In the genomic region with DNA sequence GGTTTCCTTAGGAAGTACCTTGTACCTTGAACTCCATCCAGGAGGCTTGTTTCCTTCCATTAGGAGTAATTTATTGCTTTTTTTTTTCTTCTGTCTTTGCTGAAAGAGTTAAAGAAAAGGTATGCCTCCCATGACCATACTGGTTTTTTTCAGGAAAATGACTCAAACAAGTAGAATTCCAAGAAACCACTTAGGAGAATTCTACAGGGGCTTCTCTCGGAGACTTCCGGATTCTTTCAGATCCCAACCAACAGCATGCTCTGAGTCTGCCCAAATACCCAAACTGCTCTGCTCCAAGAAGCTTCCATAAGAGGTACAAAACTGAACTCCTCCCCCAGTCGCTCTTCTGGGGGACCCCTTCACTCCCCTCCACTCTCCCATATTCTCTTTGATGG, we compare ENCODE assay signal across 9 mouse cellular contexts. TPM values are rescaled to one million over a fixed set of nuclear protein-coding genes. Genes with fewer than 3 reads are reported as not detected.
DNase-seq lines count a peak whose midpoint lies in the region; ATAC-seq lines count a peak whose summit lies in the region.
"Had no signal": no experiment of that assay in that cellular context is flagged by ENCODE, and none has a peak within 500 bp of the region (broad histone marks: within the 10 kb centered on the region; RNA-seq: fewer than 3 reads in every experiment).

No protein-coding gene starts in this region.

- H3K4me1 ChIP-seq in heart, embryonic 14.5 days (ENCODE audit: control insufficient read depth in 2 of 2, insufficient read depth in 2 of 2, low read length in 2 of 2): peaks cover 7 to 39% of the 10 kb centered on the region in 2 experiments
- H3K4me1 ChIP-seq in hindbrain, embryonic 12.5 days: peaks cover 19% of the 10 kb centered on the region
- peaks cover 25% of the 10 kb centered on the region for H3K4me1 ChIP-seq in midbrain, embryonic 13.5 days (replicated peaks)

- H3K4me2 ChIP-seq in heart, embryonic 14.5 days (ENCODE audit: low read length): peak overlapping the region; percentile 73
- peak overlapping the region; percentile 79 for H3K4me2 ChIP-seq in hindbrain, embryonic 12.5 days (replicated peaks)
- H3K4me2 ChIP-seq in midbrain, embryonic 13.5 days (replicated peaks): peak overlapping the region; percentile 84

- no peak for DNase-seq in heart, adult 18-20 months
- peak; percentile 90 for DNase-seq in NIH3T3 (ENCODE audit: low read depth)
- no peak for DNase-seq in embryo, embryonic 9.5 days (ENCODE audit: extremely low spot score)
- DNase-seq in urinary bladder, postnatal 25 days (ENCODE audit: low spot score): no peak
- no peak for DNase-seq in right cerebral cortex, adult 2 months (ENCODE audit: low spot score in 2 of 2)

- no peaks in the 10 kb centered on the region for H3K27me3 ChIP-seq in heart, embryonic 14.5 days (ENCODE audit: control insufficient read depth, insufficient read depth, low read length)
- H3K27me3 ChIP-seq in hindbrain, embryonic 12.5 days: no peaks in the 10 kb centered on the region
- H3K27me3 ChIP-seq in midbrain, embryonic 13.5 days: no peaks in the 10 kb centered on the region

- H3K27ac ChIP-seq in heart, embryonic 14.5 days (replicated peaks in 1 of 2; ENCODE audit: control insufficient read depth in 1 of 2, insufficient read depth in 1 of 2, low read depth in 2 of 2, low read length in 2 of 2): peak overlapping the region in 1 of 2 experiments; percentile 85; a peak in 3 of 4 replicates
- no peak overlapping the region for H3K27ac ChIP-seq in hindbrain, embryonic 12.5 days
- peak overlapping the region; percentile 95; the same call in 1 of the 2 replicates for H3K27ac ChIP-seq in midbrain, embryonic 13.5 days

- H3K9me3 ChIP-seq in heart, embryonic 14.5 days (ENCODE audit: control insufficient read depth, low read length): no peaks in the 10 kb centered on the region
- H3K9me3 ChIP-seq in hindbrain, embryonic 12.5 days (replicated peaks): no peaks in the 10 kb centered on the region
- H3K9me3 ChIP-seq in midbrain, embryonic 13.5 days: no peaks in the 10 kb centered on the region

- WGBS in heart, embryonic 14.5 days: 63% methylated on average over 3 of the region's 3 CpGs
- 72% methylated on average over 3 of the region's 3 CpGs for WGBS in hindbrain, embryonic 12.5 days
- 77% methylated on average over 3 of the region's 3 CpGs for WGBS in midbrain, embryonic 13.5 days

- ATAC-seq in heart, embryonic 14.5 days (ENCODE audit: insufficient number of reproducible peaks, insufficient read depth, low FRiP score, low read depth): no peak
- ATAC-seq in hindbrain, embryonic 12.5 days (ENCODE audit: low FRiP score): no peak
- ATAC-seq in midbrain, embryonic 13.5 days: no peak

- peak overlapping the region in 1 of 2 experiments; percentile 78; a peak in 2 of 4 replicates for H3K4me3 ChIP-seq in heart, embryonic 14.5 days (ENCODE audit: control insufficient read depth in 1 of 2, insufficient read depth in 1 of 2, low read depth in 1 of 2, low read length in 2 of 2)
- peak overlapping the region; percentile 63; the same call in 1 of the 2 replicates for H3K4me3 ChIP-seq in hindbrain, embryonic 12.5 days
- H3K4me3 ChIP-seq in midbrain, embryonic 13.5 days (replicated peaks): peak overlapping the region; percentile 79; the same call in 1 of the 2 replicates

- peak overlapping the region; percentile 95 for H3K9ac ChIP-seq in heart, embryonic 14.5 days (ENCODE audit: low read length)
- H3K9ac ChIP-seq in hindbrain, embryonic 12.5 days: peak overlapping the region; percentile 79; the same call in 1 of the 2 replicates
- H3K9ac ChIP-seq in midbrain, embryonic 13.5 days (replicated peaks): peak overlapping the region; percentile 94

- H3K36me3 ChIP-seq in heart, embryonic 14.5 days (ENCODE audit: control insufficient read depth, insufficient read depth, low read length): no peaks in the 10 kb centered on the region
- H3K36me3 ChIP-seq in hindbrain, embryonic 12.5 days: no peaks in the 10 kb centered on the region
- H3K36me3 ChIP-seq in midbrain, embryonic 13.5 days: peaks cover 3% of the 10 kb centered on the region; the same call in 1 of the 2 replicates

RNA-seq across cellular contexts. Expression of a gene that starts 1.0 kb away (rescaled TPM):
- polyA plus RNA-seq in heart, embryonic 14.5 days (2014; fragmentation: Nextera tagmentation; extraction: Ambion mirVana): 104 and 109 TPM in 2 replicates
- 10 to 100 TPM; 25.9 to 28.0 TPM for total RNA-seq in heart, adult 18-20 months (2021)
- polyA plus RNA-seq in hindbrain, embryonic 12.5 days (2016; fragmentation: Nextera tagmentation; extraction: Ambion mirVana): 91.0 and 93.0 TPM in 2 replicates
- 79.5 and 83.0 TPM in 2 replicates for polyA plus RNA-seq in midbrain, embryonic 13.5 days (2015; fragmentation: Nextera tagmentation; extraction: Ambion mirVana)

RNA-seq across cellular contexts. Expression of a gene that starts 17.5 kb away (rescaled TPM):
- polyA plus RNA-seq in heart, embryonic 14.5 days (2014; fragmentation: Nextera tagmentation; extraction: Ambion mirVana): not detected in 2 replicates
- not detected for total RNA-seq in heart, adult 18-20 months (2021)
- not detected in 2 replicates for polyA plus RNA-seq in hindbrain, embryonic 12.5 days (2016; fragmentation: Nextera tagmentation; extraction: Ambion mirVana)
- polyA plus RNA-seq in midbrain, embryonic 13.5 days (2015; fragmentation: Nextera tagmentation; extraction: Ambion mirVana): not detected in 2 replicates
- total RNA-seq: ES-E14 had no signal

RNA-seq across cellular contexts. Expression of a gene that starts 39.0 kb away (rescaled TPM):
- not detected in 2 replicates for polyA plus RNA-seq in heart, embryonic 14.5 days (2014; fragmentation: Nextera tagmentation; extraction: Ambion mirVana)
- total RNA-seq in heart, adult 18-20 months (2021): not detected
- not detected in 2 replicates for polyA plus RNA-seq in hindbrain, embryonic 12.5 days (2016; fragmentation: Nextera tagmentation; extraction: Ambion mirVana)
- not detected in 2 replicates for polyA plus RNA-seq in midbrain, embryonic 13.5 days (2015; fragmentation: Nextera tagmentation; extraction: Ambion mirVana)
- total RNA-seq: ES-E14 had no signal
